Mouse (Mus musculus) neural tube, embryonic 11.5 days (tissue): ENCODE results near the gene Prkar1b. TPM values are rescaled to one million over a fixed set of nuclear protein-coding genes. Genes with fewer than 3 reads are reported as not detected.

ENCODE experiments used
- ATAC-seq: fragments of 200-750 bp; cut with Nextera tagmentation; 2 replicates; pipeline ENCODE4 v1.8.0; 2017; ENCODE audit warnings: moderate number of reproducible peaks, mild to moderate bottlenecking, moderate TSS enrichment, moderate library complexity; ENCODE audit not compliant: insufficient read depth, low FRiP score, low TSS enrichment
- DNase-seq: peaks from one replicate; pipeline ENCODE4 v3.0.0-alpha.2; 2015; ENCODE audit warnings: low spot score
- H3K27ac ChIP-seq: fragments of 300-500 bp; sonication (generic); 2 replicates; pipeline ENCODE4 v1.5.1; 2014; ENCODE audit warnings: low read depth, mild to moderate bottlenecking, low read length
- H3K27me3 ChIP-seq: fragments of 300-500 bp; sonication (generic); 2 replicates; pipeline ENCODE4 v1.6.1; 2014; ENCODE audit warnings: mild to moderate bottlenecking, low read length, mixed read lengths; ENCODE audit not compliant: control insufficient read depth, insufficient read depth
- H3K36me3 ChIP-seq: fragments of 300-500 bp; sonication (generic); 2 replicates; pipeline ENCODE4 v1.6.1; 2014; ENCODE audit warnings: mild to moderate bottlenecking, low read length, moderate library complexity, mixed read lengths; ENCODE audit not compliant: control insufficient read depth, insufficient read depth
- H3K4me1 ChIP-seq: fragments of 300-500 bp; sonication (generic); 2 replicates; pipeline ENCODE4 v1.6.1; 2014; ENCODE audit warnings: low read length, mixed read lengths; ENCODE audit not compliant: control insufficient read depth, insufficient read depth
- H3K4me2 ChIP-seq: fragments of 300-500 bp; sonication (generic); 2 replicates; pipeline ENCODE4 v1.6.1; 2014; ENCODE audit warnings: low read depth, mild to moderate bottlenecking, moderate library complexity
- H3K4me3 ChIP-seq: fragments of 300-500 bp; sonication (generic); 2 replicates; pipeline ENCODE4 v1.5.1; 2014; ENCODE audit warnings: low read depth, low read length
- H3K9ac ChIP-seq: fragments of 300-500 bp; sonication (generic); 2 replicates; pipeline ENCODE4 v1.6.1; 2014; ENCODE audit warnings: mild to moderate bottlenecking, low read length
- H3K9me3 ChIP-seq: fragments of 300-500 bp; sonication (generic); 2 replicates; pipeline ENCODE4 v1.6.1; 2016; ENCODE audit warnings: low read length; ENCODE audit not compliant: control insufficient read depth
- WGBS: fragments of 180-500 bp; shearing (Covaris S2); extraction: QIAGEN DNeasy Blood & Tissue Kit; methylation state at CpG from one replicate; pipeline ENCODE4 v1.1.7; 2014; 5-methylcytosine and 5-hydroxymethylcytosine counted together
- polyA plus RNA-seq: library from polyadenylated mRNA; unstranded; fragments of >200 nt; fragmentation: Nextera tagmentation; extraction: Ambion mirVana; gene quantifications from 2 replicates; pipeline ENCODE4 v1.2.1, GENCODE M21; 2014

The Prkar1b gene
- polyA plus RNA-seq, 1 experiment from 2014 or later: 39.4 TPM

DNA sequence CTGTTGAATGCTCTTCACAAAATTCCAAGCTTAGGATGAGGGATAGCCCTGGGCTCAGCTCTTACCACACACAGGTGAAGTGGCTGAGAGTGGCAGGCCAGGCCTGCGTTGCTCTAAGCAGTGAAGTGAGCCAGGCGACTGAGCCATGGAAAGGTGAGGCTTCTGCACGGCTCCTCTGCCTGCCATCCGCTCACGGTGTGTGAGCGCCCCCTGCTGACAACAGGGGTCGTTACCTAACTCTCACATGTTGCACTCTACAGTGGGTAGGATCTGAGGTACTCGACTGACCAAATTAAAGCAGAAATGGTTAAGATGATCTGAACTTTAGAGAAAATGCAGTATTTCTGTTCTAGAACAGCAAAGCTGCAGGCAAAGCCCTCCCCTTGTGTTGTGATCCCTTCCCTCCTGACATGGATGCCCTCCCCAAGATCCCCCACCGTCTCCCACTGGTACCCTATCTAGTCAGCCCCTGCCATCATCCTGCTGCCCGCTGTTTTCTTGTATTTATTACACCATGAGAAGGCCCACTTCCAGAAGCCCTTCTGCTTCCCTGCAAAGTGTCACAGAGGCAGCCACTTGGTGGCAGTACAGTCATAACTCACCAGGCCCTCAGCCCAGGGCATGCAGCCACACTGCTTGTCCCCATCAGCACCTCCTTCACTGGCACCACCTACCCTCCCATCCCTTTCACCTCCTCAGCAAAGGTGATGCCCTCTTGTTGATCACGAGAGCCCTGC lies 29.3 kb upstream of the Prkar1b start:
- Histone ChIP-seq H3K27ac (no peak overlapping the region), H3K4me1 (peaks cover 4% of the 10 kb centered on the region), H3K9ac (no peak overlapping the region), H3K9me3 (no peaks in the 10 kb centered on the region), H3K4me2 (no peak overlapping the region), H3K4me3 (no peak overlapping the region), H3K27me3 (no peaks in the 10 kb centered on the region), H3K36me3 (peaks cover 3% of the 10 kb centered on the region; the same call in 1 of the 2 replicates)
- WGBS: 31% methylated on average over 11 of the region's 11 CpGs
- DNase-seq (peak; percentile 85), ATAC-seq (no peak; the same call in 1 of the 2 replicates)

GRCm38 (mm10) chr5:139174556-139175547 lies 25.1 kb upstream of the Prkar1b start:
- Histone ChIP-seq H3K27me3 (no peaks in the 10 kb centered on the region), H3K4me3 (no peak overlapping the region), H3K27ac (no peak overlapping the region), H3K9ac (no peak overlapping the region), H3K4me1 (peaks cover 6% of the 10 kb centered on the region), H3K9me3 (no peaks in the 10 kb centered on the region), H3K36me3 (peaks cover 2% of the 10 kb centered on the region), H3K4me2 (no peak overlapping the region)
- DNase-seq (no peak), ATAC-seq (no peak)
- WGBS: 29% methylated on average over 9 of the region's 10 CpGs

- Histone ChIP-seq H3K4me2 (no peak overlapping the region), H3K9ac (no peak overlapping the region), H3K27me3 (no peaks in the 10 kb centered on the region), H3K4me1 (peaks cover 6% of the 10 kb centered on the region), H3K4me3 (no peak overlapping the region), H3K27ac (0 out of 2 replicates have a peak overlapping the region, but pooled peaks have one; percentile 29), H3K36me3 (peaks cover 2% of the 10 kb centered on the region), H3K9me3 (no peaks in the 10 kb centered on the region)
- DNase-seq (no peak), ATAC-seq (no peak)
- 24% methylated on average over 10 of the region's 10 CpGs for WGBS
These were observed 24.3 kb upstream of the Prkar1b start for GRCm38 (mm10) chr5:139174141-139174540.

- Histone ChIP-seq H3K9ac (no peak overlapping the region), H3K4me3 (no peak overlapping the region), H3K27ac (no peak overlapping the region), H3K9me3 (no peaks in the 10 kb centered on the region), H3K36me3 (peaks cover 2% of the 10 kb centered on the region), H3K4me1 (peaks cover 6% of the 10 kb centered on the region), H3K27me3 (no peaks in the 10 kb centered on the region), H3K4me2 (no peak overlapping the region)
- 77% methylated on average over 4 of the region's 4 CpGs for WGBS
- no peak for DNase-seq
- ATAC-seq: no peak
These were observed 22.1 kb upstream of the Prkar1b start for GRCm38 (mm10) chr5:139171929-139172328.

DNA sequence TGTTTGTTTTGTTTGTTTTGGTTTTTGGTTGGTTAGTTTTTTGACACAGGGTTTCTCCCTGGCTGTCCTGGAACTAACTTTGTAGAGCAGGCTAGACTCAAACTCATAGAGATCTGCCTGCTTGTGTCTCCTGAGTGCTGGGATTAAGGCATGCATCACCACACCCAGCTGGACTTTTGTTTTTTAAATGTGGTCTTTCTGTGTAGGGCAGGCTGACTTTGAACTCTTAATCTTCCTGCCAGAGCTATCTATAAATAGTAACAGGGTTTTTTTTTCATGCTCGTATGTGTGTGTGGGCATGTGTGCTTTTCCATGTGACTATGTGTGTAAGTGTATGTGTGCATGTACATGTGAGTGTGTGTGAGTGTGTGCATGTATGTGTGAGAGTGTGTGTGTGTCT lies 17.7 kb upstream of the Prkar1b start:
- Histone ChIP-seq H3K4me1 (no peaks in the 10 kb centered on the region), H3K27ac (no peak overlapping the region), H3K4me3 (no peak overlapping the region), H3K36me3 (peaks cover 6% of the 10 kb centered on the region), H3K27me3 (no peaks in the 10 kb centered on the region), H3K9ac (no peak overlapping the region), H3K4me2 (no peak overlapping the region), H3K9me3 (no peaks in the 10 kb centered on the region)
- 92% methylated on average over 1 of the region's 1 CpGs for WGBS
- DNase-seq: no peak
- ATAC-seq: no peak

GRCm38 (mm10) chr5:139166781-139167361 lies 17.1 kb upstream of the Prkar1b start:
- Histone ChIP-seq H3K4me3 (no peak overlapping the region), H3K36me3 (peaks cover 6% of the 10 kb centered on the region), H3K9ac (no peak overlapping the region), H3K9me3 (no peaks in the 10 kb centered on the region), H3K27me3 (no peaks in the 10 kb centered on the region), H3K4me2 (no peak overlapping the region), H3K27ac (no peak overlapping the region), H3K4me1 (no peaks in the 10 kb centered on the region)
- 90% methylated on average over 6 of the region's 6 CpGs for WGBS
- ATAC-seq: no peak
- DNase-seq: no peak

DNA sequence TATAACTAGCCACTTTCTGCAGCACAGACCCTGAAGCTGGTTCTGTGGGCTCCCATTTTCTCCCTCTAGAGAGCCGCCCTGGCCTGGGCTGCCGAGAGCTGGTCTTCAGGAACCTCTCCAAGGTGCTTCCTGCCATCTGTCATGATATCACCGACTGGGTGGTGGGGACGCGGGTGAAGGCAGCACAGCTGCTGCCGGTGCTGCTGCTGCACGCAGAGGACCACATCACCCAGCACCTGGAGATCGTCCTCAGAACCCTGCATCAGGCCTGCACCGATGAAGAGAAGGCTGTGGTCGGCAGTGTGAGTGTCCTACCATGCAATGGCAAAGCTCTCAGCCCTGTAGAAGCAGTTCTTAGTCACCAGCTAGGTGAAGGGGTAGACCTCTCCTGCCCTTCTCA lies 11.8 kb upstream of the Prkar1b start:
- Histone ChIP-seq H3K36me3 (peaks cover 8% of the 10 kb centered on the region), H3K4me2 (no peak overlapping the region), H3K4me3 (no peak overlapping the region), H3K27me3 (no peaks in the 10 kb centered on the region), H3K9me3 (no peaks in the 10 kb centered on the region), H3K4me1 (no peaks in the 10 kb centered on the region), H3K27ac (no peak overlapping the region), H3K9ac (no peak overlapping the region)
- no peak for DNase-seq
- no peak for ATAC-seq
- 88% methylated on average over 10 of the region's 10 CpGs for WGBS

- H3K9me3 ChIP-seq: no peaks in the 10 kb centered on the region
- H3K27me3 ChIP-seq: no peaks in the 10 kb centered on the region
- H3K36me3 ChIP-seq: peaks cover 7% of the 10 kb centered on the region
- no peak overlapping the region for H3K4me3 ChIP-seq
- no peaks in the 10 kb centered on the region for H3K4me1 ChIP-seq
- WGBS: 92% methylated on average over 8 of the region's 8 CpGs
- H3K4me2 ChIP-seq: no peak overlapping the region
- no peak overlapping the region for H3K27ac ChIP-seq
- DNase-seq (no peak), ATAC-seq (no peak)
- H3K9ac ChIP-seq: no peak overlapping the region
These were observed 11.1 kb upstream of the Prkar1b start for GRCm38 (mm10) chr5:139160899-139161298.
